Mouse (Mus musculus) frontal cortex, postnatal 10 days (tissue): ENCODE measurements around the gene Krtdap.
A peak's percentile ranks its signal among the peaks of the same experiment; 100 is the strongest.
"Not testable (repeated sequence)": the region's sequence is repeated elsewhere in the genome, so short reads cannot be mapped to it uniquely, and the experiment has no call there.

ENCODE experiments used
- DNase-seq, 2 experiments: peaks; one replicate each; pipeline ENCODE4 v3.0.0; 2022; ENCODE audit warnings: low spot score in 2 of 2, mixed read lengths in 1 of 2

Krtdap gene

DNA sequence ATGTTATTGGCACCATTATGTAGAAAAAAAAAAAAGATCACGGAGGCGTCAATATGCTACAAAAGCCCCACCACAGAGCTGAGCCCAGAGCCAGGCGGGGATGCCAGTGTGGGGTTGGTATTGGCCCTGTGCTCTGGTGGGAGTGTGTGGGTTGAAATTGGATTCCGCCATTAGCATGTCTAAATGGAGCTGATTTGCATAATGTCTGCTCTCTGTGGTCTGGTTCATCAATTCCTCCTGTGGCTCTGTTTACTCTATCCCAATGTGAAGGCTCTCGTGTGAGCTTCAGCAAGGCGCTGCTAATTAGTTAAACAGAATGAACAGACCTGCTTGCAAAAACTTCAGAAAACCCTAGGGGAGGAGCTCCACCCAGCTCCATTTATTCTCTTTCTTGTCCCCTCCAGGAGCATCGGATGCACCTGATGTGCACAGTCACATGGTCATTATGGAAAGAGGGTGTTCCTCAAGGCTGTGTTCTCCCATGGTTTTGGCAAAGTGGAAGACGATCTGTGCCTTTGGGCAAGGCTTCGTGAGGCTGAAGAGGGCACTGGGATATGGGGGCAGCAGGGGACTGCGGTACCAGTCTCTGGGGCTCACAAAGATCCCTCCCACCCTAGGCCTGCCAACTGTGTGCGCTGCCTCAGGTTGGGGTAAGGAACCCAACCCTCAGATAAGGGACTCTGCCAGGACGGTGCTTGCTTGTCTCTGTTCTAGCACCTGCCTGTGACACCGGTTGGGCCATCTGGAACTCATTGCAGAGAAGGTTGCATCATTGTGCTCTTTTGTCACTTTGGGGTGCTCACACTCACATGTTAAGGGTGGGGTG, 1.8 kb upstream of the Krtdap start:
- peak; percentile 27 to 35 for DNase-seq

- no peak for DNase-seq
Observed at GRCm38 (mm10) chr7:30790141-30790540, 2.4 kb downstream of the Krtdap start.

DNA sequence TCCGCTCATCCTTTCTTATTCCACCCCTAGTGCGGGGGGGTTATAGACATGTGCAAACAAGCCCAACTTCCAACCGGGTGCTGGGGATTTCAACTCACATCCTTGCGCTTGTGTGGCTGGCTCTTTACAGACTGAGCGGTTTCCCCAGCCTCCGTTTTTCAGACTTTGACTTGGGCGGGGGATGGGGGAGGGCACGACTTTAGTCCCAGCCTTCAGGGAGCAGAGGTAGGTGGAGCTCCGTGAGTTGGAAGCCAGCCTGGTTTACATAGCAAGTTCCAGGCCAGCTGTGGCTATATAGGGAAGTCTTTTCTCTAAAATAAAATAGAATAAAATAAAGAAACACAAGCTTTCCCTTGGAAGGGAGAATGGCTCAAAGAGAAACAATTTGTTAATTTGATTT, 4.2 kb downstream of the Krtdap start:
- DNase-seq = no peak

- no peak for DNase-seq
Observed at GRCm38 (mm10) chr7:30794921-30795320, 7.2 kb downstream of the Krtdap start.

DNA sequence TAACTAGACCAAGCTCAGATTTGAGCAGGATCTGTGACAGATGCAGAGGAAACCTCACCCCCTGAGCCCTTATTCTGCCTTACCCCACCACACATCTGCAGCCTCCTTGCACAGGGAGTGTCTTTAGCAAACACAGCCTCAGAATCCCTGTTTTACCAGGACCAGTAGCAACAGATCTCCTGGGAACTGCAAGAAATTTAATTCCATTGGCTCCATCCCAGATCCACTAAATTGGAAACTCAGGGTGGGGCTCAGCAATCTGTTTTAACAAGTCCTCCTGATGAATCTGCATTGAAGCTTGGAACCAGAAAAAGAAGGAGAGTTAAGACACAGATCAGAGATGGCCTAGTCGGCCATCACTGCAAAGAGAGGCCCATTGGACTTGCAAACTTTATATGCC, 9.1 kb downstream of the Krtdap start:
- DNase-seq = no peak

DNA sequence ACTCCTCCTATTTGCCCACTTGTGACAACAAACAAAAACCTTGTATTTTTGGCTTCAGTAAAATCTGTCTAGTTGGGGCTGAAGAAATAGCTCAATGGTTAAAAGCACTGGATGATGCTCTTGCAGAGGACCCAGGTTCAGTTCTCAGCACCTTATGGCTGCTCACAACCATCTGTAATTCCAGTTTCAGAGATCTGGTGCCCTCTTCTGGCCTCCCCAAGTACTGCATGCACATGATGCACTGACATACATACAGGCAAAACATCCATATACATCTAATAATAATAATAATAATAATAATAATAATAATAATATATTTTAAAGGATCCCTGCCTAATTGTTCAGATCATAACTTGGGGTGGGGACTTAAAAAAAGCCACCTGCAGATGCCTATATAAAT, 13.0 kb downstream of the Krtdap start:
- no peak for DNase-seq

- no peak for DNase-seq
Observed at GRCm38 (mm10) chr7:30803256-30803655, 15.6 kb downstream of the Krtdap start.

GRCm38 (mm10) chr7:30804026-30804715, 16.5 kb downstream of the Krtdap start:
- DNase-seq = no peak

DNA sequence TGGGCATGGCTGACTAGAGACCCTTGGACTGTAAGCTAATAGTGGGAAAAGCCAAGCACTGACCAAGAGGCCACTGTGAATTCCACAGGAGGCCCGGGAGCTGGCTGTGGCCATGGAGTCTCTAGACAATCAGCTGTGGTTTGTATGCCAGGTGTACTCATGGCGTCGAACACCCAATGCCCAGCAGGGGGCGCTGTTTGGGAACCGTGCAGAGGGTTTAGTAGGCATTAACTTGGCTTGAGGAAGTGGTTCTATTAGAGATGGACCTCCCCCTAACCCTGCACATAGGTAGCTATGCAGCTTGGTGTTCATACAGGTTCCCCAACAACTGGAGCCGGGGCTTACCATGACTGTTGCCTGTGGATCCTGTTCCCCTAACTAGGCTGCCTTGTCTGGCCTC, 18.2 kb downstream of the Krtdap start:
- DNase-seq = no peak

- DNase-seq = no peak
Observed at GRCm38 (mm10) chr7:30810319-30810718, 22.6 kb downstream of the Krtdap start.

GRCm38 (mm10) chr7:30811757-30812290, 24.1 kb downstream of the Krtdap start:
- DNase-seq = no peak

GRCm38 (mm10) chr7:30812291-30812807, 24.7 kb downstream of the Krtdap start:
- DNase-seq = no peak

GRCm38 (mm10) chr7:30820131-30820530, 32.4 kb downstream of the Krtdap start:
- no peak for DNase-seq

DNA sequence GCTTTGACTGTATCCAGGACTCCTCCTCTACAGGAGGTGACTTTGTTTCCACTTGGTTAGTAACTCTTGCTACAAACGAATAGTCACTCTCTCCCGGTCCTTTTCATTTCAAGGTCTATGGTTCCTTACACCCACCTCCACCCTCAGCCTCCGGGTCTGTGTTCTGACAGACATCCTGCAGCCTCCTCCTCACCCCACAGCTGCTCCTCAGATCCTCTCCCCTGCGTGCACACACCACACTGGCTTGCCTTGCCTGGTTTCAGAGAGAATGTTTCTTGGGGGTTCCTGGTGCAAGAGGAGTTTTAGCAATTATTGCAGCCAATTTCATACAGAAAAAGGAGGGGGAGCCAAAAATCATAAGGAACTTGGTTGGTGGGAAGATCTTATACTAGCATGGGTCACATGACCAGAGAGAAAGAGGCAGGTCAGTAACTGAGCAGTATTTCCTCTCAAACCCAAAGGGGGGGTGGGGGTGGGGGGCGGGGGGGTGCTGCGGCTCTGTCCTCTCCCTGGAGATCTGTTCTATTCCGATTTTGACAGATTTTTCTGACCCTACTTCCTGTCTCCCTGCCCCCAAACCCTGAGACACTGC, 33.3 kb downstream of the Krtdap start:
- DNase-seq = no peak

DNA sequence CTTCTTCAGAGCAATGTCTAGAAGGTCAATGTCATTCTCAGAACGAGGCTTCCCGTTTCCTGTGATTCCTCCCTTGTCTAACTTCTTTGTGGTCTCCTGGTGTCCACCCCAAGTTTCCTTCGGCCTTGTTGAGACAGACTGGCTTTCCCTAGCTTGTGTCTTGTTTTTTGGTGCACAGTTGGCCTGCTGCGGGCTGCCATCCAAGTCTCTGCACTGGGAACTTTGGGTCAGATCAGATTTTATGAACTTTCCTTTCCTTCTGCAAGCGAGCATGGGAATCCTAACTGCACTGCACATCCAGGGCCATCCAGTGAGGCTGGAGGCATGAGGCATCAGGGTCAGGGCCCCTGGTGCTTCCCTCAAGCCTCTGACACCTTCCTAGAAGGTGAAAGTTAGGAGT, 33.8 kb downstream of the Krtdap start:
- DNase-seq = no peak

DNA sequence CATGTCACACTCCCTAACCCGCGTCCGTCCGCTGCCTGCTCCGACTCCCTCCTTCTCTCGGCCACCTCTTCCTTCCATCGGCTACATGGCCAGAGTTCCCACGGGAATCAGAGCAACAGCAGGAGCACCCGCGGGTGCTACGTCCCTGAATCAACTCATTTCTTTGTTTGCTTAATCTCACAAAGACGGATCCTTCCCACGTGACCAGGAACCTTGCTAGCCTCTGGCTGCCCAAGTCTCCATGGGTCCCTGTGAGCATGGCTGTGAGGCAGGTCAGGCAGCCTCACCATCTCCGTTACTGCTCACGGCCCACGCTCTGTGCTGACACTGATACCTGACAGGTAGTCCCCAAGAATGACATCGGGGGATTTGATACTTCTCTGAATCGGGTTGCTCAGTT, 36.0 kb downstream of the Krtdap start, which contains the start of gene Ffar2:
Gene Ffar2 (minus strand): TSS at position 101 of the 400 bp plus-strand sequence.
- no peak for DNase-seq

GRCm38 (mm10) chr7:30824306-30824705, 36.6 kb downstream of the Krtdap start:
- DNase-seq = no peak

DNA sequence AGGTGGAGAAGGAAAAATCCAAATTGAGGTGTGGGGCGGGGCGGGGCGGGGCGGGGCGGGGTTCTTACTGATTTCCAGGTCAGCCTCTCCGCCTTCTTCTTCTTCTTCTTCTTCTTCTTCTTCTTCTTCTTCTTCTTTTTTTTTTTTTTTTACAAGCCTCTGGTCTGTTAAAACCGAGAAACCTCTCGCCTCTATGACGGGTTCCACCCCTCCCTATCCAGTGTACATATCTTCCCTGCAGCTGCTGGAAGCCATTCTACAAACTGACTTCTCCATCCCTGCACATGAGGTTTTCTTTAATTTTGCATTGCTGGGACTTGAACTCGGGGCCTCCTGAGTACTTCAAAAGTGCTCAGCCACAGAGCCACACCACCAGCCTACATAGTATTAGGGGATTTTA, 39.0 kb downstream of the Krtdap start:
- DNase-seq = no peak

DNA sequence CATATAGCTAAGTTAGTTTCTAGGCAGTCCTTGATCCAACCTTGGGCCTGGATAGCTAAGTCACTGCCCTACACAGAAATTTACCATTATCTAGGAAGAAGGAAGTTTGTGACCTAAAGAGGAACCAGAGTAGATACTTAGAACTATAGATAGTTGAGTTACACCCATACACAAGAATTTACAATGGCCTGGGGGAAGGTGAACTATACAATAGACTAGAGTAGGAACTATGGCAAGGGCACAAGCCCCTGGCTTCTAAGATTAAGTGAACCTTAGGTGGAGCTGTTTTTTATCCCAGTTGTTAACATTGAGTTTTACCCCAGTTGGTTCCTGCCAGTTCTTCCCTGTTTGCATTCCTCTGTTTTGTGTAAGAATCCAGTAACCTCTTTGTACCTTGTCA, 41.2 kb downstream of the Krtdap start:
- DNase-seq = not testable (repeated sequence)

- DNase-seq = no peak
Observed at GRCm38 (mm10) chr7:30829428-30829827, 41.7 kb downstream of the Krtdap start.

DNA sequence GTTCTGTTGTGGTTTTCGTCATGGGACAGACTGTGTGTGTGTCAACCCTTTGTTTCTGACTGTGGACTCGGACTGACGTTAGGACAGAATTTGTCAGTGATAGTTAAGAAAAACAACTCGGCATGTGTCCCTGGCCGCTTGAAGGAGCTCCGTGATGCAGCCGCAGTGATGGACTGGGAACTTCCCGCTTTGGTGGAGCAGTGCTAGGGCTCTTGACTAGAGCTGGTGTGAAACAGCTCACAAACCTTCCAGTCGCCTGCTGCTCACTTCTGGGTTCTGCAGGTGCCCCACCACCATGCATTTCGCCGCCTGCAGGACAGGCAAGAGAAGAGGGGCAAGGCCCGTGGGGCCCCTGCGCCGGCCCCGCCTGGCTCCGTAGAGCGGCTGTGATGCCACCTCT, 44.6 kb downstream of the Krtdap start:
- no peak for DNase-seq

DNA sequence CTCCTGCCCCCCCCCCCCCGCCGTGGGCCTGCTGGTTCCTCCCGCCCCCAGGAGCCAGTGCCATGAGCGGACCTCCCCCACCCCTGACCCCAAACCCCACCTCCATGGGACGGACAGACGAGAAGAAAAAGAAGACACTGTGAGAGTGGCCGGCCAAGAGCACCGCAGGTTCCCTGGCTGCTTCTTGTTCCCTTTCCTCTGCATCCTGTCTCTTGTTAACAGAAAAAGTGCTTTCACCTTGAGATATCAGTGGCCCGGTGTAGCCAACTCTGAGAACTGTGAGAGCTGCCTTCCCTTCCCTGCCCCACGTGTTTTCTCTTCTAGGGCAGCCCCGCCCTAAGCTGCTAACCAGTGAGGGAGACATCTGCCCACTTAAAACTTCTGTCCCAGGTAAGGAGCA, 45.0 kb downstream of the Krtdap start:
- not testable (repeated sequence) for DNase-seq
